Mouse (Mus musculus): ENCODE data around the gene Usp18.
A peak's percentile ranks its signal among the peaks of the same experiment; 100 is the strongest.

The Usp18 gene

DNA sequence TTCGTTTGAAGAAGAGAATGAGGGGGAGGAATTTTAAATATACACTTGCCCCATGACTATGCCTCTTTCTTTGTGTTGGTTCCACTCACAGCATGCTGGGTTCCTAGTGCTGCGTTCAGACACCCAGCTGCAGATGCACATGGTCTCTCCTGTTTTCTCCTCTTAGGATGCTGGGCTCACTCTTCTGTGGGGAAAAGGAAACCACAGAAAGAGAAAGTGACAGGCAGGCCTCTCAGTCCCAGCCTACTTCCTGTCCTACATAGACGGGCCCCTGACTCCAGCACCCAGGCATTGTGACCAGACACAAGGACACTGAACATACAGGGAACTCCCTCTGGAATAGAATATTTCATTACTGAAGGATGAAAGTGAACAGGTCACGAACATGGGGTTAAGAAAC, 19.7 kb upstream of the Usp18 start:
- no peak for DNase-seq

DNA sequence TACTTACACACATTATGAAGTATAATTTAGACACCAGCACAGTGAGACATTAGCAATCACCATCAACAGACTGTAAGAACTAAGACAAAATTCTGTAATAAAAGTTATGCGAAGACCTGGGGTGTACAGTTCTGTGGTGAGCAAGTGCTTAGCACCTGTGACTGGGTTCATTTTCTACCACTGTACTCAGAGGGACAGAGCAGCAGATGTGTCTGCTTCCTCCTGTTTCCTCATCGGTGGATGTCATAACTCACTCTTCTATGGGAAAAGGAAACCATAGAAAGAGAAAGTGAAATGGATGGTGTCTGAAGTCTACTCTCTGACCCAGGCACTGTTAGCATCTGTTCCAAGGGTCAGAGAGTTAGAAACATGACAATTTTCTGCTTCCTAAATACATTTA, 19.0 kb upstream of the Usp18 start:
- DNase-seq: no peak

DNA sequence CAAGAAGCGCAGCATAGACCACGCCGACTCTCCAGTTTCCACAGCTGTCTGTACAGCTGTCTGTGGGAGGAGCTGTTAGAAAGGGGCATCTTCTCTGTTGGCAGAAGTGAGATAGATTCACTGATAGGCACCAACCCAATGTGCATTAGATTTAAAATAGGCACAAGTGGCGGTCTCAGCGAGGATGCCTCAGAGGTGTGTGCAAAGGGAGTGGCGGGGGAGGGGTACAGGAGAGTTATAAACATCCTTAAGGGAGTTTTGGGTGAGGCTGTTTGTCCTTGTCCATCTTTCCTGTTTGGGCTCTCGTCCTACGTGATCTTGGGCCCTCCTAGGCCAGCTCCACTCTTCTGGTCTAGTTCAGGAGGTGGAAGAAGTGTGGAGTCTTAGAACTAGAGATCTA, 17.3 kb upstream of the Usp18 start:
- no peak for DNase-seq

DNA sequence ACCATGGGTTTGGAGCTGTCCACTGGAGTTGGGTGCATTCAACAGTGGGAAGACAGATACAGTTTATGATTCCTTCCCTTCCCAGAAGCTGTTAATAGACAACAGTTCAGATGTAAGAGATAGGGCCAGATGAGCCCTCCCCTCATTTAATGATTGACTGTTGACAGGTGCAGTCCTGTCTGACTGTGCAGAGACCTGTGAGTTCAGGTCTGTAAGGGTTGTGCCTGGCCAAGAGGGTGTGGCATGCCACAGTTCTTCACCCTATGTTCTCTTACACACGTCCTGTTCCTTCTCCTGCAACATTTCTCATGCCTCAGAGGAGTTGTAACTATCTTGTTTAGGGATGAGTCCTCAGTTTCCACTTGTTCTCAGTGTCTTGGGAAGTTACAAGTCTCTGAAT, 13.1 kb upstream of the Usp18 start:
- no peak for DNase-seq

DNA sequence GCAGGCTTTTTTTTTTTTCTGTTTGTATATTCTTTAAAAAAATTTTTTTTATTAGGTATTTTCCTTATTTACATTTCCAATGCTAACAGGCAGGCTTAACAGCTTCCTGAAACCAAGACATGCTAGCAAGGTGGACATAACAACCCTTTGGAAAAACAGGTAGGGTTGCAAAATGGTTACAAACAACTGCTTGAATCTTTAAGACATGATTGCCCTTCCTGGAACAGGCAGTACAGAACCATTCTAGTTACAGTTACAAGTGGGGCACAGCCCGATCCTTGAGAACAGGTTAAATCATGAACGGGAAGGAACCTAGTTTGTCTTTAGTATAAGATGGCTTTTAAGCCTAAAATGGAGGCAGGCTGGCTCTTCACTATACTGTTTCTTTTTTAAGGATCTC, 9.3 kb upstream of the Usp18 start:
- DNase-seq: no peak

DNA sequence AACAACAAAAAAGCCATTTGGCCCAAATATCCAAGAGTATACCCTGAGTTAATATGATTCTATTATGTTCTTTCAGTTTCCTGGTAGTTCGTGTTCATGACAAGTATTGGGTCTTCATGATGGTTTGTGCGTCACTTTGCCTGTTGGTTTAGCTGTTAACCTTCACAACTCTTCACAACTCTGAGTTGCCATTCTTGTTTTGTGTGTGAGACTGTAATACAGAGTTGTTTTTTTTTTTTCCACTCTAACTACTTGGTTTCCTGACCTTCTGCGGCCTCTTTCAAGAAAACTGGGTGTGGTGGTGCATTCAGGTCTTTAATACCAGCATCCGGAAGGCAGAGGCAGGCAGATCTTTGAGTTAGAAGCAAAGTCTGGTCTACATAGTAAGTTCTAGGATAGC, 7.5 kb upstream of the Usp18 start:
- DNase-seq: no peak

DNA sequence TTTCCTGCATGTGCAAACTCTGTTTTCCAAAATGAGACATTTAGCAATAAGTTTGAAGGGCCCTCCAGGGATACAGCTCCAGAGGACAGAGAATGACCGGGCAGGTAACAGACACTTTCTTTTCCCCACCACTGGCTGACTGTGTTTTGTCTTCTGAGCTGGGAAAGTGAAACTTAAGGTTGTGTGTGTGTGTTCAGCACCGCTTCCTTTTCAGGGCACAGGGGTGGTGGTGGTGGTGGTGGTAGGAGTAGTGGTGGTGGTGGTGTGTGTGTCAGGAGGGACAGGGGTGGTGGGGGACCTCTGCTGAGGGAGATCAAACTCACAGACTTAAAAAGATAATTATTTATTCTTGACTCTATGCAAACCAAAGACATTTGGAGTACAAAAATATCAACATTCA, 3.9 kb upstream of the Usp18 start:
- no peak for DNase-seq

DNA sequence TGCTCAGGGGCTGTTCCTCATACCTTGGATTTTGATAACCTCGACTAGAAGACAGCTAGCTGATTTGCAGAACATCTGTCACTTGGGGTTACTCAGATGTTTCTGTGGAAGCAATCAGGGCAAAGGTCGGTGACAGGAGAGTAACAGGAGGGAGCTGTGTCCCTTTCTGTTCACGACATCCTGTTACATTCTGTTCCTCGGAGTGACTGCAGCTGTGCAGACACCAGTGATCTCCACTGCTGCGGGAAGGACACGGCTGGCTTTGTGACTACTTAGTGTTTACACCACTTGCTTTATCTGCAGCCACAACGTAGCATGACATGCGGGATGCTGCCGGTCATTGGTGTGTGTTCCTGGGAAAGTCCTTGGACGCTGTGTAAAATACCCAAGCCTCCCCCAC, 2.5 kb upstream of the Usp18 start:
- DNase-seq: no peak

DNA sequence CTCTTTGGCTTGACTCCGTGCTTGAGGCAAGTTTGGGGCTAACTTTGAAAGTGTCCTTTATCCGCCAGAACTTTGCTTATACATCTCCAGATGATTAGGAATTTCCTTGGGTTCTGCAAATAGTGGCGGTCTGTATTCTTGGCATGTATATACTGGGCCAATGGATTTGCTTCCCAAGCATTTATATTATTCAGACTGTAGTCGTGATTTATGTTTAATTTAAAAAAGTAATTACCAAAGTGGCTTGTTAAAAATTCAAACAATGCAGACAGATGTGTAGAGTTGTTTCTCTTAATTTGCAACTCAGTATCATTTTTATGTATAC, 293 bp downstream of the Usp18 start:
- DNase-seq: no peak

DNA sequence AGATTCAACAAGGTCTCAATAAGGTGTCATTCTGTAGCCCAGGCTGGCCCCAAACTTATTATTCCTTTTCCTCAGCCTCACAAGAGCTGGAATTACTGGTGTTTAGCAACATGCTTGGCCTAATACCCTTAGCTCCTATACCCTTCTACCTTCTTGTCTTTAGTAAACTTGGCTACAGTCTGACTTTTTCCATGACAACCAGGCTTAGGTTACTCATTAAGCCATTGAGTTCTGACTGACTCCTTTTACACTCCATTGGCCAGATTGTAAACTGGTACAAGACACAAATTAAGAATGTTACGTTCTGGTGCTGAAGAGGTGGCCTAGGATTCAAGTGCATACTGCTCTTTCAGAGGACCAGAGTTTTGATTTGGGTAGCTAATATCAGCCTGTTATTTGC, 4.7 kb downstream of the Usp18 start:
- no peak for DNase-seq

DNA sequence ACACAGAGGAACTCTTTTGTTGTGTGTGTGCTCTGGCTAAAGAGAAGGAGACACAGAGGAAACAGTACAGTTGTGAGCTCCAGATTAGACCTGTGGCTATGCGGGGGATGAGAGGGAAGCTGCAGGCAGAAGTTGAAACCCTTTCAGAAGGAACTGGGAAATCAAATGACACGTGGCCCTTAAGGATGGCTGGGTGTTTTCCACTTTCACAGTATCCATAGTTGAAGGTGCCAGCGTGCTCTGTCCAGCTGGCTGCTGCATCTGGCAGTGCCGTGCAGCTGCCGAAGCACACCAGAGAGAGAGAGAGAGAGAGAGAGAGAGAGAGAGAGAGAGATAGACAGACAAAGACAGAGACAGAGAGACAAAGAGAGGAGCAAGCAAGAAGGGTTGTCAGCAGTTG, 5.5 kb downstream of the Usp18 start:
- DNase-seq: no peak

DNA sequence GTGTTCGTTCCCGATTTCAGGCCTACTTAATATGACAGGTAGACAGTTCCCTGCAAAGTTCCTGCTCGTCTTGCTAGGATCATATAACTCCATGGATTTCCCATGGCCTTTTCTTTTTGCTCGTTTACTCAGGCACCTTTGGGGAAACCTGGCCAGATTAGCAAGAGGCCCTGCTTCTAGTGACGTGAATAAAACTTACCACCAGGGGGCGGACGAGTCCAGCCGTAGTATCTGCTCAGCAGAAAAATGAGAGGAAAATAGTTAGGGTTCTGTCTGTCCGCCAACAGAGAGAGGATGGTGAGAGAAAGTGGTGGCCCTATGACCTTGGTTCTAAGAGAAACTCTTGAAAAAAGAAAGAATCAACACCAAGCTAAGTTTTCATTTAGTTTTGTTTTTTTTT, 14.8 kb downstream of the Usp18 start:
- peak; percentile 75 for DNase-seq

DNA sequence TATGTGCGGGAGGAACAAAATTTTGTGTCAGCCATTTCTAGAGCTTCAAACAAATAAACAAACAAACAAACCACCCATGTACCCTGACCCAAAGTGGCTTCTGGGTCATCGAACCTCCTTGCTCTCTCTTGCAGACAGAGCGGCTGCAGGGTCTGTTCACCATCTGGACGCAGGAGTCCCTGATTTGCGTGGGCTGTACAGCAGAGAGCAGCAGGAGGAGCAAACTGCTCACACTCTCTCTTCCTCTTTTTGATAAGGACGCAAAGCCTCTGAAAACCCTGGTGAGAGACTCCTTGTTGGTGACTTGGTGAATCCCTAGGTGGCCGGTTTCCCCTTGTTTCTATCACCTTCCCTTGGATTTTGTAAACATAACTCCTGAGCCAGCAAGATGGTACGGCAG, 15.5 kb downstream of the Usp18 start:
- DNase-seq: no peak

DNA sequence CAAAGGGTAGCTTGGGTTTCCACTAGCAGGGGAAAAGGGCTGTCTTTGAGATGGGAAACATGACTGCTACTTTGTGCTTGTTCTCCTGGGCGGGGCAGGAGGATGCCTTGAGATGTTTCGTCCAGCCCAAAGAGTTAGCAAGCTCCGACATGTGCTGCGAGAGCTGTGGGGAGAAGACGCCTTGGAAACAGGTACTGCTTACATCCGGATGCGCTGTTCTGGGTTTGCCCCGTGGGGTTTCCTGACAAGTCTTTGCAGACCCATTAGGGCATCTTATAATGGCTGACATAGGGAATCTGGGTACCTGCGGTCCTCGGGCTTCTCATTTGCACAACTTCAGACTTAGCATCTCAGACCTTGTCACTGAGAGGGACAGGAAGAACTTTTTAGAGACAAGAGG, 16.3 kb downstream of the Usp18 start:
- DNase-seq: no peak

DNA sequence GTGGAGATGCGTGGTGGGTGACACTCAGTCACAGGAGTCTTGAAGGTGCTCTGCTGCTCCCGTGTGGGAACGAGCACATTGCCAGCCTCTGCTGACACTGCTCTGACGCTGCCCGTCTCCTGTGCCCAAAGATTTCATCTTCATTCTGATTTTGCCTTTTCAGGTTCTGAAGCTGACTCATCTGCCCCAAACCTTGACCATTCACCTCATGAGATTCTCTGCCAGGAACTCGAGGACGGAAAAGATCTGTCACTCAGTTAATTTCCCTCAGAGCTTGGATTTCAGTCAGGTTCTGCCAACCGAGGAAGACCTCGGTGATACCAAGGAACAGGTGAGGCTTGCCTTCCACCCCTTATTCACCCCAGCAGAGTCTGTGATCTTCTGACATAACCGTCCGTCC, 16.8 kb downstream of the Usp18 start:
- DNase-seq: no peak

DNA sequence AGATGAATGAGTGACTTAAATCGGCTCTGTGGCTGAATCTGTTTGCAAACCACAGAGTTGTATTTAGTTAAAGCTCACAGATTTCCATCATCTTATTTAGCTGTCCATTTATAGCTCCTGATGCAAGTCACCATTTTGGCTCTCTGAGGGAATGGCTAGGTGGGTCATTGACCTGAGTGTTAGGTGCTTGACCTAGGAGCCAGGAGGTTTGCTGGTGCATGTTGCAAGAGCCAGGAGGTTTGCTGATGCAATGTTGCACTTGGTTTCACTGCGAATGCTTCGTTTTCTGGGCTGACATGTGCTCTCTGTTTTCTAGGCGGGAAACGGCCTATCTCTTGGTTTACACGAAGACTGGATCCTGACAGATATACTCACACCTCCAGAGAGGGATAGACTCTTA, 24.4 kb downstream of the Usp18 start:
- no peak for DNase-seq

DNA sequence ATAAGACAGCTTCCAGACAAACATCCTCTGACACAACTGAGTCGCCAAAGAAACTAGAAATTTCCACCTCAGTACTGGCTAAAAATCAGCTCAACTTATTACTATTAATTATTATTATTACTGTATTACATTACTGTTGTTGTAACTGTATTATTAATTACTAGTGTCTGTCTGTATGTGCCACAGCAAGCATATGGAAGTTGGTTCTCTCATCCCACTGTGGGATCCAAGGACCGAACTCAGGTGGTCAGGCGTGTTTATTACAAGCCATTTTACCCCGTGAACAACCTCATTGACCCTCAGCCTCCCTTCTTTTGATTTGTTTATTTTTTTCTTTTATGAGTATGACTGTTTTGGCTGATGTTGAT, 26.0 kb downstream of the Usp18 start:
- DNase-seq: no peak

DNA sequence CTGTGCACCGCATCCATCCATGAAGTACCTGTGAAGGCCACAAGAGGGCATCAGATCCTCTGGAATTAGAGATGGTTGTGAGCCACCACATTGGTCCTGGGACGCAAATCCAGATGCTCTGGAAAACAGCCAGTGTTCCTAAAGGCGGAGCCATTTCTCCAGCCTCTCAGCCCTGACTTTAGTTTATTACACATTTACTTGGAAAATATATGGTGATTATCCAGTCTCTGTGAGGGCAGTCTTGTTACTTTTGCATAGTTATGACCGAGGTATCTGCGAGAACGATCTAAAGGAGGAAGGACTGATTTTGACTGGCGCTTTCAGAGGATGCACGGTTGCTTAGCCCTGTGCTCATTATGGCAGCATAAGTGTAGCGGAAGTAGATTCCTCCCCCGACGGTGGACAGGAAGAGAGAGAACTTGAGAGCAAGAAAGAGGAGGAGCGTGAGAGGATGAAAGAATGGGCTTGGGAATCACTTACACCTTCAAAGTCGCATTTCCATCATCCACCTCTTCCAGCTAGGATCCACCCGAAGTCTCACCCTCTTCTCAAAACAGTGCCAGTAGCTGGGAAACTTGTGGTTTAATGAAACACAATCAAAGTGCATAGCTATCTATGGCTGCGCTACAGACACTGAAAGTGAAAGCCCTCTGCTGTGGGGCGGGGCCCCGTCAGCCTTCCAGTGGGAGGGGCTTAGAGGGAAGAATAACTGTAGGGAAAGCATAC, 26.5 kb downstream of the Usp18 start:
- DNase-seq: peak; percentile 75

DNA sequence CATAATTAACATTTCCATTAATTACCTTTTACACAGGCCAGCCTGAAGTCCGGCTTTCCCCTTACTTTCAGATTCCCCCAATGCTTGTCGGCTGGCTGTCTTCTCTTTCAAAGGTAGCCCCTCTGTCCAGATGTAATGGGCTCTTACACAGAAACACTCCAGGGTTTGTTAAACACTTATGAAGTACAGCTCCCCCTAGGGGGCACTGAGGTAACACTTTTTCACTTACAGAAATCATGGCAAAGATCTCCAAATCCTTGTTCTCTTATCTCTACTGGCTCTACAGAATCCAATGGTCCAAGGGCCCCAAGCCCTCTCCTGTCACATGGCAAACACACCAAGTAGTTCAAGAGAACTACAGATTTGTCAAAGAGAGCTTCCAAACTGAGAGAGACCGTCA, 28.6 kb downstream of the Usp18 start:
- DNase-seq: peak; percentile 27

DNA sequence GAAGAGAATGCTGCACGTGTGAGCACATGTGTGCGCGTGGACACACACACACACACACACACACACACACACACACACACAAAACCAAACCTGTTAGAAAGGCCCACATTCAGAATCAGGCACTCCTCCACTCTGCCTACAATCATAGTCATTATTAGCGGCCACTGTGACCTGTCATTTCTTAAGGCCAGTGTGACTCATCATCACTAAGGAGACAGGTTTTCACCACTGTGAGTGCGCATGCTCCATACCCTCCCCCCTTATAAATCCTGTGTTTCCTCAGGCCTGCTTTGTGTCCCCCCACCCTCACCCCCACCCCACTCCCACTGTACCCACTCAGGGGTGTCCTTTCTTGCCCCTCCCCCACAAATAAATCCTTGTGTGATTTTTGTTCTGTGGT, 38.4 kb downstream of the Usp18 start:
- no peak for DNase-seq

DNA sequence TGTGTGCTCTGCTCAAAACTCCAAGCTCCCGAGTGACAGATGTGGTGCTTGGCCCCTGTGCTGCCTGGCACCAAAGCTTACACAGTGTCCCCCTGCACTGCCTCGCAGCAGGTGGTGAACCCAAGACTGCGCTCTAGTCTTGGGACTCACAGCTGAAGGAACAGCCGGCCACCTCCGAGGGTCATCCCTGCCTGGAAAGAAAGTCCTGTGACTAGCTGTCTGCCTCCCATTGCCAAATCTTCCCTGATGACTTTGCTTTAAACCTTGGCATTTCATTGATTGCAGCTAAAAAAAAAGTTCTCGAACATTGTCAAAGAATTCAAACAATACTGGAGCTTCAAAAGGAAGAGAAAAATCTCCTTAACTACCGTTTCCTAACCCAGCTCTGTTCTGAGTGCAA, 53.6 kb downstream of the Usp18 start:
- DNase-seq: no peak

DNA sequence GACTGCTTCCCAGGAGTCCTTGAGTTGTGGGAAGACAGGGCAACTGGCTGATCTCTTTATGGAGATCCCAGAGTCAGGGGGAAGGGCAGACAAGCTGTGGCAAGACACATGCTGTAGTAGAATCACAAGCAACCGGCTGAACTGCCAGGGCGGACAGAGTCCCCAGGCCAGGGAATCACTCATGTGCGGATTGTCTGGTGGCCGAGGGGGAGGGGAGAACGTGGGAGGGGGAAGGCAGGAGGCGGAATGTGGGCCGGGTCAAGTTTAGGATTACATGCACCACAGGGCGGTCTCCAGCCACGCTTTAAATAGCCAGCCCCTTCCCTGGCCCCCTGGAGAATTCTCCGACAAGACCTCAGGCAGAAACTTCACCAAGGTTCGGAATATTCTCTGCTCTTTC, 54.2 kb downstream of the Usp18 start, which contains the start of gene Slc6a13:
TSS of gene Slc6a13 (plus strand) at position 274 of the 400 bp plus-strand sequence.
- peak; percentile 67 for DNase-seq

DNA sequence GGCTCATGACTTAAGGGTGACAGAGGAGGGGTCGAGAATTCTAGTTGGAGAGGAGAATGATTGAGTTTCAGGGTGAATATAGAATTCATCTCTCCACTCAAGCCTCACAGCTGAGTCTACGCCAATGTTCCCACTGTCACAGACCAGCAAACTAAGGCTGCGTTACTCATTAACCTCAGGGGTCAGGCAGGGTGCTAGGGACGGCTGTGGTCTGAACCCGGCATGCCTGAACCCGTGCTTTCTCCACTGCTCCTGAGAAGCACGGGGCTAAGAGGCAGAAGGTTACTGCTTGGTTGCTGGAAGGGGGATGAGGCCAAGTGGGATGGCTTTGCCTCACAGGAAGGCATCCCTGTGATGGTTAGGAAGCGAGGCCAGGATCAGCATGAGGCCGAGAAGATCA, 54.8 kb downstream of the Usp18 start:
- DNase-seq: peak; percentile 30

DNA sequence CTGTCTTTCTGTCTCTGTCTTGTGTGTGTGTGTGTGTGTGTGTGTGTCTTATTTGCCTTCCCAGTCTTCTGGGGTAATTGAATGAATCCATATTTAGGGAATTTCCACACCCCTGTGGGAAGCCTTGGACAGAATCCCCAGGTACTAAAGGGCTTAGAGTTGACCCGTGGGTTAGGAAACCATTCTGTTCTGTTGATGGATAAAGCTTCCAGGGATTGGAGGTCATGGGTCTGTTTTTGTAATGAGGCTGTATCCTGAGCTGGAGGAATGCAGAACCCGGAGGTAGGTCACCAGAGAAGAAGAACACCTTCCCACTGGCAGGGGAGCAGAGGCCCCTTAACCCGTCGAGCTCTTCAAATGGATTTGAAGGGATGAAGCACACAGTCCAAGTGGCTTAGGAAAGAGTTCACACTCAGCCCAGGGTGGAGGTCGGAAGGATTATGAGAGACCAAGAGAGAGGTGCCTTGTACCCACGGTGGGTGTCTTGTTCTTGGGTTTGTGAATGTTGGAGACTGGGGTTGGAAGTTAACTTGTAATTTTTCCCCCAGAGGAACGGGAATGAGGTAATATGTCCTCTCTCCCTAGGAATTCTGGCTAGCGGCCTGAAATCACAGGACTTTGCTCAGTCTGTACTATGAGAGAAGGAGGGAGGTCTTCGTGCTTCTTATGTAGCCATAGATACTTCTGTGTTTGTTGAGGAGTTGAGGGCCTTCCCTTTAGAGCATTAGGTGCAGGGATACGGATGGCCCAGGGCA, 57.9 kb downstream of the Usp18 start:
- no peak for DNase-seq

DNA sequence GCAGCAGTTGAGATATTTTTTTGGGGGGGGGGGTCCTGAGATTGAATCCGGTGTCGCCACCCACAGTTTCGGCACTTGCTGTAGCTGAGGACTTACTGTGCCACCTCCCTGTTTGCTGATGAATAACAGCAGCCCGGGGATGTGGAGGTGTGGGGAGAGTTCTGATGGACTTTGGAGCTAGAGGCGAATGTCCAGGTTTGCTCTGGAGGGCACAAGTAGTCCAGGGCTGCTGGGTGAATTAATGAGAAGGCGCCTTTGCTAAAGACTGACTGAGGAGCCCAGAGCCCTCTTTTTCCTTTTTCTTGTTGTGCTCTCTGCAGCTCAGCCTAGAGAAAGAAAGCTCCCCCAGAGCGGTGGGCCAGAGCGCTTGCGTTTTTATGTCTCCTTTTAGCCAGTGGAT, 58.9 kb downstream of the Usp18 start:
- no peak for DNase-seq

All from liver (tissue).